Mouse (Mus musculus) forebrain, embryonic 16.5 days (tissue): ENCODE measurements around the gene Nudt21. TPM values are rescaled to one million over a fixed set of nuclear protein-coding genes. Genes with fewer than 3 reads are reported as not detected.

Experiments used
- ATAC-seq: fragments of 200-750 bp; cut with Nextera tagmentation; 2 replicates; pipeline ENCODE4 v1.8.0; 2017; ENCODE audit warnings: mild to moderate bottlenecking, moderate library complexity
- H3K27ac ChIP-seq: fragments of 300-500 bp; sonication (generic); 2 replicates; pipeline ENCODE4 v1.5.1; 2014; ENCODE audit warnings: low read length, control low read depth
- H3K27me3 ChIP-seq: fragments of 300-500 bp; sonication (generic); replicated peaks from 2 replicates; pipeline ENCODE4 v1.6.1; 2014; ENCODE audit warnings: low read length; ENCODE audit not compliant: control insufficient read depth, insufficient read depth
- H3K36me3 ChIP-seq: fragments of 300-500 bp; sonication (generic); 2 replicates; pipeline ENCODE4 v1.6.1; 2014; ENCODE audit not compliant: control insufficient read depth, insufficient read depth
- H3K4me1 ChIP-seq: fragments of 300-500 bp; sonication (generic); replicated peaks from 2 replicates; pipeline ENCODE4 v1.6.1; 2014; ENCODE audit warnings: low read length; ENCODE audit not compliant: control insufficient read depth, insufficient read depth
- H3K4me2 ChIP-seq: fragments of 300-500 bp; sonication (generic); 2 replicates; pipeline ENCODE4 v1.6.1; 2014; ENCODE audit warnings: mild to moderate bottlenecking, low read length, control low read depth
- H3K4me3 ChIP-seq: fragments of 300-500 bp; sonication (generic); replicated peaks from 2 replicates; pipeline ENCODE4 v1.5.1; 2014; ENCODE audit warnings: mild to moderate bottlenecking, low read length, control low read depth
- H3K9ac ChIP-seq: fragments of 300-500 bp; sonication (generic); replicated peaks from 2 replicates; pipeline ENCODE4 v1.6.1; 2014; ENCODE audit warnings: low read depth, low read length, control low read depth
- H3K9me3 ChIP-seq: fragments of 300-500 bp; sonication (generic); 2 replicates; pipeline ENCODE4 v1.6.1; 2016; ENCODE audit warnings: low read length; ENCODE audit not compliant: control insufficient read depth
- WGBS: fragments of 180-500 bp; shearing (Covaris S2); extraction: QIAGEN DNeasy Blood & Tissue Kit; methylation state at CpG from one replicate; pipeline ENCODE4 v1.1.7; 2014; 5-methylcytosine and 5-hydroxymethylcytosine counted together
- polyA plus RNA-seq: library from polyadenylated mRNA; unstranded; fragments of >200 nt; fragmentation: Nextera tagmentation; extraction: Ambion mirVana; gene quantifications from 2 replicates; pipeline ENCODE4 v1.2.1, GENCODE M21; 2015

Gene Nudt21
- polyA plus RNA-seq, result 116 and 122 TPM in 2 replicates

GRCm38 (mm10) chr8:94036944-94037524, at the start of gene Nudt21, which contains the start of gene Ogfod1:
Nudt21 (minus strand) TSS chr8:94037031.
Ogfod1 (plus strand) TSS chr8:94037198.
- Histone ChIP-seq H3K9me3 (no peaks in the 10 kb centered on the region), H3K27me3 (no peaks in the 10 kb centered on the region), H3K36me3 (peaks cover 2% of the 10 kb centered on the region; the same call in 1 of the 2 replicates), H3K27ac (peak within 1 kb of the TSS; percentile 77), H3K4me1 (peaks cover 23% of the 10 kb centered on the region), H3K4me2 (peak within 1 kb of the TSS; percentile 86), H3K4me3 (peak within 1 kb of the TSS; percentile 81), H3K9ac (peak within 1 kb of the TSS; percentile 76)
- WGBS, result under 1% methylated on average over 40 of the region's 41 CpGs
- peak; percentile 99 for ATAC-seq

- H3K4me3 ChIP-seq, result no peak overlapping the region
- no peaks in the 10 kb centered on the region for H3K9me3 ChIP-seq
- 88% methylated on average over 12 of the region's 12 CpGs for WGBS
- H3K9ac ChIP-seq, result no peak overlapping the region
- H3K27me3 ChIP-seq, result no peaks in the 10 kb centered on the region
- no peak overlapping the region for H3K27ac ChIP-seq
- no peaks in the 10 kb centered on the region for H3K4me1 ChIP-seq
- H3K36me3 ChIP-seq, result peaks cover 4% of the 10 kb centered on the region; the same call in 1 of the 2 replicates
- ATAC-seq, result no peak
- no peak overlapping the region for H3K4me2 ChIP-seq
These were observed 39.8 kb upstream of the Nudt21 start for GRCm38 (mm10) chr8:94076461-94077192.

GRCm38 (mm10) chr8:94068793-94069192, 32.0 kb upstream of the Nudt21 start:
- no peak overlapping the region for H3K4me3 ChIP-seq
- peaks cover 12% of the 10 kb centered on the region for H3K36me3 ChIP-seq
- WGBS, result 97% methylated on average over 7 of the region's 7 CpGs
- H3K4me2 ChIP-seq, result no peak overlapping the region
- no peak overlapping the region for H3K9ac ChIP-seq
- no peak overlapping the region for H3K27ac ChIP-seq
- H3K9me3 ChIP-seq, result no peaks in the 10 kb centered on the region
- no peaks in the 10 kb centered on the region for H3K27me3 ChIP-seq
- ATAC-seq, result no peak
- H3K4me1 ChIP-seq, result peaks cover 8% of the 10 kb centered on the region; the same call in 1 of the 2 replicates

- no peak overlapping the region for H3K4me2 ChIP-seq
- peaks cover 8% of the 10 kb centered on the region; the same call in 1 of the 2 replicates for H3K4me1 ChIP-seq
- no peak overlapping the region for H3K4me3 ChIP-seq
- no peak overlapping the region; the same call in 1 of the 2 replicates for H3K27ac ChIP-seq
- H3K27me3 ChIP-seq, result no peaks in the 10 kb centered on the region
- H3K9ac ChIP-seq, result no peak overlapping the region
- H3K36me3 ChIP-seq, result peaks cover 17% of the 10 kb centered on the region
- peak; percentile 84 for ATAC-seq
- H3K9me3 ChIP-seq, result no peaks in the 10 kb centered on the region
- 28% methylated on average over 11 of the region's 11 CpGs for WGBS
These were observed 29.5 kb upstream of the Nudt21 start for GRCm38 (mm10) chr8:94066121-94066863.

GRCm38 (mm10) chr8:94057157-94057854, 20.5 kb upstream of the Nudt21 start:
- no peaks in the 10 kb centered on the region for H3K4me1 ChIP-seq
- no peak for ATAC-seq
- no peak overlapping the region for H3K27ac ChIP-seq
- H3K27me3 ChIP-seq, result no peaks in the 10 kb centered on the region
- WGBS, result 60% methylated on average over 6 of the region's 6 CpGs
- no peaks in the 10 kb centered on the region for H3K9me3 ChIP-seq
- no peak overlapping the region for H3K4me2 ChIP-seq
- H3K9ac ChIP-seq, result no peak overlapping the region
- H3K4me3 ChIP-seq, result no peak overlapping the region
- peaks cover 9% of the 10 kb centered on the region for H3K36me3 ChIP-seq

- ATAC-seq, result no peak
- no peak overlapping the region for H3K4me3 ChIP-seq
- H3K27ac ChIP-seq, result no peak overlapping the region
- H3K27me3 ChIP-seq, result no peaks in the 10 kb centered on the region
- whole genome bisulfite sequencing, result 92% methylated on average over 12 of the region's 12 CpGs
- peaks cover 4% of the 10 kb centered on the region; the same call in 1 of the 2 replicates for H3K36me3 ChIP-seq
- no peak overlapping the region for H3K9ac ChIP-seq
- H3K4me2 ChIP-seq, result no peak overlapping the region
- no peaks in the 10 kb centered on the region for H3K9me3 ChIP-seq
- no peaks in the 10 kb centered on the region for H3K4me1 ChIP-seq
These were observed 15.9 kb upstream of the Nudt21 start for GRCm38 (mm10) chr8:94052696-94053095.

- Histone ChIP-seq H3K4me2 (no peak overlapping the region), H3K9me3 (no peaks in the 10 kb centered on the region), H3K4me3 (no peak overlapping the region), H3K9ac (no peak overlapping the region), H3K27ac (no peak overlapping the region), H3K4me1 (no peaks in the 10 kb centered on the region), H3K36me3 (no peaks in the 10 kb centered on the region), H3K27me3 (no peaks in the 10 kb centered on the region)
- 51% methylated on average over 2 of the region's 2 CpGs for WGBS
- ATAC-seq, result no peak
These were observed 11.0 kb upstream of the Nudt21 start for GRCm38 (mm10) chr8:94047845-94048244.

- no peaks in the 10 kb centered on the region for H3K27me3 ChIP-seq
- peaks cover 2% of the 10 kb centered on the region; the same call in 1 of the 2 replicates for H3K36me3 ChIP-seq
- peak overlapping the region; percentile 86 for H3K4me2 ChIP-seq
- WGBS, result 6% methylated on average over 15 of the region's 15 CpGs
- H3K9ac ChIP-seq, result peak overlapping the region; percentile 76
- H3K4me1 ChIP-seq, result peaks cover 23% of the 10 kb centered on the region
- no peak for ATAC-seq
- H3K9me3 ChIP-seq, result no peaks in the 10 kb centered on the region
- peak overlapping the region; percentile 81 for H3K4me3 ChIP-seq
- H3K27ac ChIP-seq, result no peak overlapping the region; the same call in 1 of the 2 replicates
These were observed 975 bp upstream of the Nudt21 start for GRCm38 (mm10) chr8:94037806-94038205.
